Mouse (Mus musculus) cerebellum, postnatal 25 days (tissue): ENCODE data around the gene Tpst1.

Source experiments
- DNase-seq, 2 experiments: peaks; one replicate each; pipeline ENCODE4 v3.0.0; 2021; ENCODE audit warnings: mixed read lengths in 2 of 2

Gene Tpst1

DNA sequence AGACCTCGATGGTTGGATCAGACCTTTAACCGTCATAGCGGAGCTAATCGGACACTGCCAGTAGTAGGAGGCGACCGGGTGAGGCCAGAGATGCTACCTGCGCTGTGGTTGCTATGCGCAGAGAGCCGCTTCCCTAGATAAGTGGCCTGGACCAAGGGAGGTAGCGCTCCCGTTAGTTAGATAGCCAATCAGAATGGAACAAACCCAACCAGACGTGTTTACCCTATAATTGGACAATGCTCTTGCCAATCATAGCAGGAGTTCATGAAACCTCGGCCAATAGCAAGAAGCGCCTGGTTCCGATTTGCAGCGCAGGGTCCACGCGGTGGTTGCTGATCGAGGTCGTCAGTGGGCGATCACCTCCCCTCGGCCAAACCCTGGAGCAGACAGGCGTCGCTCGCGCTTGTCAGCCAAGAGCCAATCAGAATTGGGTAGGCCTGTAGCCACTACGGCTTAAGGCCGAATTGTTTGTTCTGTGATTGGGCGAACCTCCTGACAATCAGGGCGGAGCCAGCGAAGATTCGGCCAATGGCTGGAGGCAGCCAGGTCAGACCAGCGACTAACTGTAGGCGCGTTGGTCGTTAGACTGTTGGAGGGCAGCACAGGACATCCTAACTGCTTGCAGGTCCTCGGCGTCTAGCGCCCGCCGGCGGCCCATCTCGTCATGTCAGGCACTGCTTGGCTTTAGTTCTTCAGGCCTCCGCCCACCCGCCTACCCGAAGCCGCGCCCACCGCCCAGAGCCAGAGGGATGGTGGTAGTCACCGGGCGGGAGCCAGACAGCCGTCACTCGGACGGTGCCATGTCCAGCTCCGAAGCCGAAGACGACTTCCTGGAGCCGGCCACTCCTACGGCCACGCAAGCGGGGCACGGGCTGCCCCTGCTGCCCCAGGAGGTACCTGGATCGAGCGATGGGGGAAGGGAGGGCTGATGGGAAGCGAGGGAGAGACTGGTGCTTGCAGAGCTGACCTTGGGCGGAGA lies 71.5 kb downstream of the Tpst1 start, which contains the start of gene Kctd7:
Kctd7 (plus strand) TSS at position 528 of the 979 bp plus-strand sequence.
- peak; percentile 96 to 97 for DNase-seq

- DNase-seq = no peak
Observed at GRCm38 (mm10) chr5:130145961-130146360, 72.8 kb downstream of the Tpst1 start.

DNA sequence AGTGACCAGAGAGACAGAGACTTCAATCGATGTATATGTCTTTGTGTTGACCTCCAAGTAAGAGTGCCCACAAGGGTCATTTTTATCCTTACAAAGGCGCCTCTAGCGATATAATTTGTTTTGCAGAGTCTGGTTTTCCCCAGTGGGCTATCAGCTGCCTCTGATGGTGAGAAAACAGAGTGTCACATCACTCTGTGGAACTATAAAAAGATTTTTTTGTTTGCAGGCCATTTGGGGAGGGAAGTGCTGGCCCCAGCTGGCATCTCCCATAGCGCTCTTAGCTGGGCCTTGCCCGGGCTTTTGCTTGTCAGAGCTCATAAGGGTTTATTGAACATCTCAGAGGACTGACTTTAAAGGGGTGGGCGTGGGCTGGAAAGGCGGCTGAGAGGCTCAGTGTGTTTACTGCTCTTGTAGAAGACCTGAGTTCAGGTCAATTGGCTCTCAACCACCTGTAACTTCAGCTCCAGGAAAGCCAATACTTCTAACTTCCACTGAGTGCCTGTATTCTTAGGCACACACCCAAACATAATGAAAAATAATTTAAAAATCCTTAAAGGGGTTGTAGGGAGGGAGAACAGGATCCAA lies 76.7 kb downstream of the Tpst1 start:
- no peak for DNase-seq

DNA sequence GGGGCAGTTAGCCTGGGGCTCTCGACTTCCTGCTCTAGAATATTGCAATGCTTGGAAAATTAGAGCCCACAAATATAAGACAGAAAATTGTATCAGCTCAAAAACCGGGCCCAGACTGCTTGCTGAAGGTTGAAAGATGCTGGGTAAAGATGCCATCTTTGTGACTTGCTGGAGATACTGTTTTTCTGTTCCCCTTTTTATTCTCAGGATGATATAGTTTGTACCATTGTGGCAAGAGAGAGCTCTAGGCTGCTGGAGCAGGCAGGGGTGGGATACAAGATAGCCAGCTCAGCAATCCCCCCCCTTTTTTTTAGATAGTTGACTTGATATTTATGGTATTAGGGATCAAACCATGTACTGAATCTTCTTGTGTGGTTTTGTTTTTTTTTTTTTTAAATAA lies 81.2 kb downstream of the Tpst1 start:
- DNase-seq = no peak

DNA sequence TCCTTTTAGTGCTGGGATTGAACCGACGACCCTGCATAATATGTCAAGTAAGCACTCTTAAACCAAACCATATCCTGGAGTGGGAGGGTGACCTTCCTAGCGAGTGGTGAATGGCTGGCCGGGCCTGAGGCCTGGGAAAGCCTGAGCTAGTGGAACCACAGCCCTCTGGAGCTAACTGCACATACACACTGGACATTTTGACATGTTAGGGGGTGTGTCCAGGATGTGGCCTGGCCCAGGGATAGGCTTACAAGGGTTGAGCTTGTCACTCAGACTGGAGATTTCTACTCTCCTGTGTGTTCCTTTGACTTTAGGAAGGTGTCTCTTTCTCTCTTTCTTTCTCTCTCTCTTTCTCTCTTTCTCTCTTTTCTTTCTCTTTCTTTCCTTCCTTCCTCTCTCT lies 85.4 kb downstream of the Tpst1 start:
- no peak for DNase-seq

DNA sequence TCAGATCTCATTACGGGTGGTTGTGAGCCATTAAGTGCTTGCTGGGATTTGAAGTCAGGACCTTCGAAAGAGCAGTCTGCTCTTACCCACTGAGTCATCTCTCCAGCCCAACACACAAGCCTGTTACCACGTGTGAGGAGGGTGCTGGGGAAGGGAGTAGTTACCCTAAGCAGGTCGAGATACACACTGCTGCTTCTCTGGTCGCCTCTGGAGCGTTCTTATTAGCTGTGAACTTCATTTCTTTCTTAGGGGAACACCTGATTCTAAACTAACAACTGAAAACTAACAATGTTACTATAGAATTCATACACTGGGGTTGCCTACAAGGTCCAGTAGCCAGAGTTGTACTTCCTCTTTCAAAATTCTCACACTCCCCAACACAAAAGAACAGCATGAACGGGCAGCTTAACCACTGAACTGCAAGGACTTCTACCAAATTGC lies 86.7 kb downstream of the Tpst1 start:
- no peak for DNase-seq

GRCm38 (mm10) chr5:130163670-130164069 lies 90.5 kb downstream of the Tpst1 start:
- DNase-seq = peak; percentile 76 to 89

DNA sequence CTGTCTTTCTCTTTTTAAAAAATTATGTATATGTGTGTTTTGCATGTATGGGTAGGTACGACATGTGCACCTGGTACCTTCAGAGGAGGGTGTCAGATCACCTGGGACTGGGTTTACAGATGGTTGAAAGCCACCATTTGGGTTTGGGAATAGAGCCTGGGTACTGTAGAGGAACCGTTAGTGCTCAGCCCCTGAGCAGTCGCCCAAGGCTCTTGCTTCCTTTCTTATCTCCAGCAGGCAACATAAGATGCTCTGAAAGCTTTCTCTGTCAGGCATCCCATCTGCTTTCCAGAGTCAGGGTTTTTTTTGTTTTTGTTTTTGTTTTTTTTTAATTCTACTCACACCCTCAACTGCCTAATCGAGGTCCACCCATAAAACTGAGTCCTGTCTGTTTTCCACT lies 92.1 kb downstream of the Tpst1 start:
- DNase-seq = no peak

GRCm38 (mm10) chr5:130169109-130169508 lies 96.0 kb downstream of the Tpst1 start:
- no peak for DNase-seq

DNA sequence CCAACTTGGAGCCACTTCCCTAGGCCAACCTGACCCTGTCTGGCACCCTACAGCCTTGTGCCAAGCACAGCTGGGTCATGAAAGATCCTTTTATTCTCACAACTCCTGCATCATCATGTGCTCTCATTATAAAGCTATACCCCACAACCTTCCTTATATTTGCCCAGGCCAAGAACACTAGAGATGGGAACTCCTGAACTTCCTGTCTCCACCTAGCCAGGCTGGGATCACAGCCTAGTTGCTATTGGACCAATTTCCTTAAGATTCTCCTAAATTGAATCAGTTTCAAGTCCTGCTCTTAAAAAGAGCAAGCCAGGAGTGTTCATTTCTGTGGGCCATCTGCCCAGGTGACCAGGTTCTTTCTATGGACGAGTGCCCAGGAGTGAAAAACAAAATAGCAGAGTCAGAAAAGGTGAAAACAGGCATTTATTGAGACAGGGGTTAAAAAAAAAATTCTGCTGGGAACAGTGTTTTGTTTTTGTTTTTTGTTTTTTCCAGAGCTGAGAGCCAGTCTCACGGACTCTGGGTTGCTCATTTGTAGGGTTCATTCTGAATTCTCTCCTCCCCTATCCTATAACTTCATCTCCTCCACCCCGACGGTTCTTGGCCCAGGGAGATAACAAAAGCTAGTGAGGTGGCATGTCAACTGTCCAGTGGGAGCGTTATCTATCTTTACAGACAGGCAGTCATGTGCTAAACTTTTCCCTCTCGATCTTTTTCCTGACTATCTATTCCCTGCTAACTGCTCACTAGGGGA lies 97.7 kb downstream of the Tpst1 start:
- DNase-seq = no peak

- peak; percentile 96 to 98 for DNase-seq
Observed at GRCm38 (mm10) chr5:130171423-130171954, 98.4 kb downstream of the Tpst1 start, which contains the start of gene Rabgef1. Gene Rabgef1 (plus strand): TSS chr5:130171798.

- DNase-seq = no peak
Observed at GRCm38 (mm10) chr5:130171956-130172601, 99.0 kb downstream of the Tpst1 start.

DNA sequence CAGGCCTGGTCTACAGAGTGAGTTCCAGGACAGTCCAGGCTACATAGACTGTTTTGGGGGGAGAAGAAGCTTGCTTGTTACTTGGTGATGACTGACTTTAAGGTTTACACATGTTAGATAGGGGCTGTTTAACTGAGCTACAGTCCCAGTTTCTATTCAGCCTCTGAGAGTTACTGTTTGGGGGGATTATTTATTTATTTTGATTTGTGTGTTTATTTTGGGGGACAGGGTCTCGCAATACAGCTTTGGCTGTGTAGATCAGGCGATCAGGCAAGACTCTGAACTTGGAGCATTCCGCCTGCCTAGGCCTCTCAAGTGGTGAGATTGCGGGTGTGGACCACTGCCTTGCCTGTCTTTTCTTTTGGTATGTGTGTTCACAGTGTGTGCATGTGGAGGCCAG lies 99.9 kb downstream of the Tpst1 start:
- no peak for DNase-seq

GRCm38 (mm10) chr5:130177871-130178270 lies 104.7 kb downstream of the Tpst1 start:
- DNase-seq = no peak

GRCm38 (mm10) chr5:130180362-130180761 lies 107.2 kb downstream of the Tpst1 start:
- DNase-seq = no peak

GRCm38 (mm10) chr5:130181740-130182540 lies 108.8 kb downstream of the Tpst1 start:
- DNase-seq = no peak

- no peak for DNase-seq
Observed at GRCm38 (mm10) chr5:130182541-130182821, 109.4 kb downstream of the Tpst1 start.

GRCm38 (mm10) chr5:130184193-130184856 lies 111.2 kb downstream of the Tpst1 start:
- no peak for DNase-seq

DNA sequence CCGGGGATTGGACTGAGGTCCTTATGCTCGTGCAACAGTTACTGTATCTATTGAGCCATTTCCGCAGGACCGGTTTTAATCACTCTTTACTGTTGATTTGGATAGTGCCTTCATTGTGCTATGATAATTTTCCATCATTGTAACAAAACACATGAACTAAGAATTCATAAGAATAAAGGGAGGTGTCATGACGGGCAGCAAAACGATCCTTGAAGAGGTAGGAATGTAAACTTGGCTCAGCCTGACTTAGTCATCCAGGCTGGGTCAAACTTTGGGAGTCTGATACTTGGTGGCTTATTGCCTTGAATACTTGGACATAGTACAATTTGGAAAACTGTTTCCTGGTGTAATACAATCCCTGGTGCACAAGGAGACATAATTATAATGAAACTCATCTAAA lies 112.2 kb downstream of the Tpst1 start:
- DNase-seq = no peak
